Mouse (Mus musculus) G1E (cell line): ENCODE data around the gene Fam78a.

ENCODE experiments used
- CTCF ChIP-seq: IDR thresholded peaks from 2 replicates; pipeline ENCODE4 v1.5.1; 2012; ENCODE audit warnings: low read depth, low read length, inconsistent platforms, mixed read lengths
- GATA1 ChIP-seq: IDR thresholded peaks from 2 replicates; pipeline ENCODE4 v1.6.1; 2012; ENCODE audit warnings: borderline replicate concordance, low read length, inconsistent platforms, mixed read lengths
- TAL1 ChIP-seq: conservative IDR thresholded peaks from 2 replicates; pipeline ENCODE4 v1.6.1; 2012; ENCODE audit warnings: low read depth, low read length, inconsistent platforms, mixed read lengths

DNA sequence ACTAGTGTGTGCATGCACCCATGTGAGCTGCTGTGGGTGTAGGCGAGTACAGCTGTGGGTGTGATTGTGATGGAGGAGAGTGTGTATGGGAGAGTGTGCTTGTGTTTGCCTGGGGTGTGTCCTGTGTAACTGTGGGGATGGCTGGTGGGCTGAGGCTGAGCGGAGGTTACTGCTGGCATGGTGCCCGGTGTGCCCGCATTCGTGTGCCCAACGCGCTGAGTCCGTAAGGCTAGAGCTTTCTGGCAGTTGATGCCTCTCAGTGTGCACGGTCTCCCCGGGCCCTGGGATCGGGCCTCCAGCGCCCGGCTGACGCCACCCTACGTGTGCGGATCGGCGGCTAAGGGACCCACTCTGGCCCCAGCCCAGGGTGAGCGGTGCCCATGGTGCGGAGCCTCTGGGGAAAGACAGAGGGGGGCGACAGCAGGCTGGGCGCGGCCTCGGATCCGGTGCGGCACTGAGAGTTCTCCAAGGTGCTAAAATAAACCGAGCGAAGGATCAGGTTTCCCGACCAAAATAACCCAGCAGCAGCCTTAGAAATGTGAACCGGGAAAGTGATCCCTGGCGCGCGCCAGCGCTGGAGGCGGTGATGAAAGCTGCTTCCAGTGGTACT, 3.8 kb upstream of the Fam78a start:
- TF ChIP-seq CTCF (no peak), TAL1 (no peak), GATA1 (no peak)
